In genomic region chr8:79185488-79185887, GRCm38 (mm10) we compare ENCODE assay signal across 18 mouse cellular contexts.
"Had no signal": no experiment of that assay in that cellular context is flagged by ENCODE, and none has a peak within 500 bp of the region (broad histone marks: within the 10 kb centered on the region; RNA-seq: fewer than 3 reads in every experiment).

No protein-coding gene starts in this region.

- H3K9me3 ChIP-seq: midbrain, embryonic 10.5 days; midbrain, embryonic 13.5 days; midbrain, embryonic 15.5 days; neural tube, embryonic 13.5 days; neural tube, embryonic 15.5 days had no signal

- DNase-seq: lung, adult 18-20 months; lung, embryonic 14.5 days; lung, postnatal 10 days; lung, postnatal 4 days; retina, postnatal 1 day; right cerebral cortex, adult 18-20 months; right cerebral cortex, postnatal 25 days; right cerebral cortex, postnatal 4 days; spleen, adult 18-20 months; thymus, adult 2 months; thymus, postnatal 25 days; thymus, postnatal 4 days had no signal

- H3K4me3 ChIP-seq: midbrain, embryonic 10.5 days; midbrain, embryonic 13.5 days; midbrain, embryonic 15.5 days; myocyte; neural tube, embryonic 13.5 days; neural tube, embryonic 15.5 days had no signal

- H3K27me3 ChIP-seq: midbrain, embryonic 13.5 days; midbrain, embryonic 15.5 days; neural tube, embryonic 13.5 days; neural tube, embryonic 15.5 days had no signal

- H3K27ac ChIP-seq: midbrain, embryonic 10.5 days; midbrain, embryonic 13.5 days; midbrain, embryonic 15.5 days; neural tube, embryonic 13.5 days; neural tube, embryonic 15.5 days had no signal

- H3K4me2 ChIP-seq: lung, embryonic 14.5 days; midbrain, embryonic 13.5 days; midbrain, embryonic 15.5 days; neural tube, embryonic 13.5 days; neural tube, embryonic 15.5 days had no signal

- H3K9ac ChIP-seq: lung, embryonic 14.5 days; midbrain, embryonic 13.5 days; midbrain, embryonic 15.5 days; neural tube, embryonic 13.5 days; neural tube, embryonic 15.5 days had no signal

- ATAC-seq: midbrain, embryonic 13.5 days had no signal

- H3K4me1 ChIP-seq: midbrain, embryonic 10.5 days; midbrain, embryonic 13.5 days; midbrain, embryonic 15.5 days; neural tube, embryonic 13.5 days; neural tube, embryonic 15.5 days had no signal
